Mouse (Mus musculus) v-Abl transformed pro-B cells (cell line): Measurements from ENCODE around the gene Rsph14.

Experiments
- in situ Hi-C, 2 experiments: fragments of 400-800 bp; cut with MboI; formaldehyde crosslinking; loops; one replicate each; pipeline ENCODE4 v1.15.1; 2025; ENCODE audit not compliant: unreplicated experiment in 2 of 2

Rsph14 gene

DNA sequence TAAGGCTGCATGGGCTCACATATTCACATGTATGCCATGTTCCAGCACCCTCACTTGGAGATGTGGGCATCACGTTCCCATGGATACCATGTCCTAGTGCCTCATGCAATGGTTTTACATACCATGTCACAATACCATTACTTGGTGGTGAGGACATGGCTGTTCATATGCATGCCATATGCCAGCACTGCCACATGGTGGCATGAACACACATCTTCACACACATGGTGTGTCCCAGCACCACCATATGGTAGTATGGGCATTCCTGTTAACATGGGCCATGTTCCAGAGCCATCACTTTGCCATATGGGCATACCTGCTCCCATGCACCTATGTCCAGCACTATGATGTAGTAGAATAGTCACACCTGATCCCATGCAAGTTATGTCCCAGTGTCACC, 91.6 kb downstream of the Rsph14 start:
- in situ Hi-C loops = loop anchor here (5.0 to 10.0 kb wide), 2 partner anchors 114 to 117 kb away; no protein-coding TSS in a partner anchor

DNA sequence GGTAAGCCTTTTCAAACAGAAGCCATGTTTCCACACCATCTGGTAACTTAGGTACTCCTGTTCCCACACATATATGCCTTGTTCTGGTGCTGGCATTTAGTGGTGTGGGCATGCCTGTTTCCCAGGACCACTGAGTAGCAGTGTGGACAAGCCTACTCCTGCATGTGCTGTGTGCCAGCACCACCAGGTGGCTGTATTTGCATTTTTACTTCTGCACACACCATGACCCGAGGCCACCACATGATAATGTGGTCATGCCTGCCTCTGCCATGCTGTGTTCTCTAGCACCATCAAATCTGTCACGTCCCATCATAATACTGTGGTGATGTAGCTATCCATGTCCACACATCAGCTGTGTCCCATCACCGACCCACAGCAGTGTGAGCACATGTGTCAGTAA, 93.1 kb downstream of the Rsph14 start:
- in situ Hi-C loops = loop anchor here (5.0 kb wide), 2 partner anchors 83 to 213 kb away; no protein-coding TSS in a partner anchor

DNA sequence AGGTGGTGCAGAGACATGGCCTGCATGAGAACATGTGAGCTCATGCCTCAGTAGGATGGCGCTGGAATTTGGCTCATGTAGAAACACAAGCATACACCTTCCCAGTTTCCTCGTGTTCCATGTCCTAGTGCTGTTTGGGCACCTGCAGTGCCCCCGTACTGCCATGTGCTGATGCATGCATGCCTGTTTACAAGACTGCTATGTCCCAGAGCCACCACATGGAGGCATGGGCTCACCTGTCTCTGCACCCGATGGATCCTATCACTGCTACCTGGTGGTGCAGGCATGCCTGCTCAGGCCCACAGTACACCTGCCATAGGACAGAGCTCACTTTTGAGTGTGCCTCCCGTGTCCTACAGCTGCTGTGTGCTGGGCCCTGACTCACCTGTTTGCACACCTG, 94.0 kb downstream of the Rsph14 start:
- in situ Hi-C loops = loop anchor here (5.0 kb wide), 2 partner anchors 84 to 214 kb away; no protein-coding TSS in a partner anchor

DNA sequence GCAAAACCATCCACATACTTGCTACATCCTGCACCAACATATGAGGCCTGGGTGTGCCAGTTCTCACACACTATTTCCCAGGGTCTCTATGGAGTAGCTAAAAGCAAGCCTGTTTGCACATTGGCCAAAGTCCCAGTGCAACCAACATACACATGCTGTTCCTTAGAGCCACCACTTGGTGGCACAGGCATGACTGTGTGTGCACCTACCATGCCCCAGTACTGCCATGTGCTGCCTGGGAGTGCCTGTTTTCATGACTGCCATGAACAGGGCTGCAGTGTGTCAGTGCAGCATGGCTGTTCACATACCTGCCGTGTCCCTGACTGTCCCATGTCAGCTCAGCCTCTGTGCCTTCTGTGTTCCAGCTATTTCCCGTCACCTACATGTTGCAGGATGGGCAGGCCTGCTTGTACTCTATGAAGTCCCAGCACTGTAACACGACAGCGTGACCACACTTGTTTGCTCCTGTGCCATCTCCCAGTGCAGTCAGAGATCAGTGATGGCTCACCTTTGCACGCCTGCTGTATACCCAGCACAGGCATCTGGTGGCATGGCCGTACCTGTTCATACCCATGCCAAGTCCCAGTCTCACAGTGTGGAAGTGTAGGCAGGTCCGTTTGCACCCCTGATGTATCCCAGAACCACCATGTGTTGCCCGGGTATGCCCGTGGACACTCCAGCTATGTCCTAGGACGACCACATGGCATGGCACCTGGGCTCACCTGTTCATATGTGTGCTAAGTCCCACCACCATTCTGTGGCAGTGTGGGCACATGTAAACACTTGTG, 95.2 kb downstream of the Rsph14 start:
- in situ Hi-C loops = loop anchor here (5.0 kb wide), 2 partner anchors 85 to 215 kb away; no protein-coding TSS in a partner anchor

DNA sequence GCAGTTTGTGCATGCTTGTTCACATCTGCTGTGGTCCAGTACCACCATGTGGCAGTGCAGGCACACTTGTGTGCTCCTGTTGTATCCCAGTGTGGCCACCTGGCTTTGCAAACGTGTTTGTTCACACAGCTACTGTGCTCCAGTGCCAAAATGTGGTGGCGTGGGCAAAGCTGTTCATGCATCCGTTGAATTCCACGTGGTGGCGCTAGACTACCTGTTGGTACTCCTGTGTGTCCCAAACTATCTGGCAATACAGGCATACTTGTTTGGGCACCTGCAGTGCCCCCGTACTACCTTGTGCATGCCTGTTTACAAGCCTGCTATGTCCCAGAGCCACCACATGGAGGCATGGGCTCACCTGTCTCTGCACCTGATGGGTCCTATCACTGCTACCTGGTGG, 97.4 kb downstream of the Rsph14 start:
- in situ Hi-C loops = loop anchor here (5.0 kb wide), 2 partner anchors 87 to 217 kb away; no protein-coding TSS in a partner anchor

DNA sequence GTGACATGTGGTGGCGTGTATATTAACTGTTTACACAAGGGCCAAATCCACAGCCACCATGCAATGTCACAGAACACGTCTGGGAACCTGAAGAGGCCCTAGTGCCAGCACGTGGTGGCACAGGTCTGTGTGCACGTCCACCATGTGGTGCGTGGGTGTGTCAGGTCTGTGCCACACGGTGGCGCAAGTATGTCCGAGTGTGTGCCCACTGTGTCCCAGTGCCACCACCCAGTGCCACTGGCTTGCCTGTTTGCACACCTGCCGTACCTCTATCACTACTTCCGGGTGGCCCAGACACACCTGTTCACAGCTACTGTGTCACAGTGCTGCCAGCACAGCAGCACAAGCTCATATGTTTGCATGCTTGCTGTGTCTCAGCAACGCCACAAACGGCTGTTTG, 97.9 kb downstream of the Rsph14 start:
- in situ Hi-C loops = no loop called here

DNA sequence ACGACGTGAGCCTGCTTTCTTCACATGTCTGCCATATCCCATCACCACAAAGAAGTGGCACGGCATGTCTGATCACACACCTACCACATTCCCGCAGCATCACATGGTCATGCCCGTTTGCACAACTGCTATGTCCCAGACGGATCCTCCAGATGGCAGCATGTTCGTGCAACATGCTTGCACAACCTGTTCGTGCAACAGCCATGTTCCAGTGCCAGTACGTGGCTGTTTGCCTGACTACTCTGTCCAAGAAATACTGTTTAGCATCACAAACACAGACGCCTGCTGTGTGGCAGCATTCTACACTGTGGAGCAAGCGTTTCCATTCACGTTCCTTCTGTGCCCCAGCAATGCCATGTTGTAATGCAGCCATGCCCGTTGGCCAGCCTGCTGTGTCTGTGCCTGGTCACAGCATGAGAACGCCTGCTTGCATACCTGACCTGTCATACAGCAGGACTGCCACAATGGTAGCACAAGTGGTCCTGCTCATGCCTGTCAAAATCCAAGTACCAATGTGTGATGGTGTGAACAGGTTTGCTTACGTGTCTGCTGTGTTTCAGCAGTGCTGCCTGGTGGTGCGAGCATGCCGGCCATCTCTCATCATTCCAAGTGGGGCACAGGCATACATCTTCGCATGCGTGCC, 98.7 kb downstream of the Rsph14 start:
- in situ Hi-C loops = no loop called here

DNA sequence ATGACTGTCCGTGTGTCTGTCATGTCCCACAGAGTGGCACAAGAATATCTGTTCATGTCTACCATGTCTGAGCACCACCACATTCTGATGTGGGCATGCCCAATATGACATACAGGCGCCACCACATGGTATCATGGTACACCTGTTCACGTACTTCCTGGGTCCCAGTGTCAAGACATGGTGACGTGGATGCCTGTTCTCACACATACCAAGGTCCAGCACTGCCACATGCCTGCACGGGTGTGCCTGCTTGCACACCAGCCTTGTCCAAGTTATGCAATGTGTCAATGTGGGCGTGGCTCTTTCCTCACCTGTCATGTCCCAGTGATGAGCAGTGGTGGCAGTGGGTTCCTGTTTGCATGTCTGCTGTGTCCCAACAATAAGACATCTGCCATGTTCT, 99.9 kb downstream of the Rsph14 start:
- in situ Hi-C loops = no loop called here

DNA sequence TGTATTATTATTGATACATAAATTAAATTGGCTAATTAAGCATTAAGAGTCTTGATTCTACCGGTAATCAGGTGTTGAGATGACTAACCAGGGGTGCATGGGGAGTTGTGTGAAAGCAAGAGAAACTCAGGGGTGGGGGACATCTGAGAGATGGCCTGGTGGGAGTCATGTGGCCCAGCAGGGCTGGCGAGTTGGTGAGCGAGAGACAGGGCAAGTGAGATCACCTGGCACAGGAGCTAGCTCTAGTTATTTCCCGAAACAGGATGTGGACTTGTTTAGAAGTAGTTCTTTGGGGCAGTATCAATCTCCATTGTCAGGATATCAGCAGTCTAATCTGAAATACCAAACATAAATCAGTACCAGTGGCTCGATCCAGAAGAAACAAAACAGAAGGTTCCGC, 100.8 kb downstream of the Rsph14 start:
- in situ Hi-C loops = no loop called here

DNA sequence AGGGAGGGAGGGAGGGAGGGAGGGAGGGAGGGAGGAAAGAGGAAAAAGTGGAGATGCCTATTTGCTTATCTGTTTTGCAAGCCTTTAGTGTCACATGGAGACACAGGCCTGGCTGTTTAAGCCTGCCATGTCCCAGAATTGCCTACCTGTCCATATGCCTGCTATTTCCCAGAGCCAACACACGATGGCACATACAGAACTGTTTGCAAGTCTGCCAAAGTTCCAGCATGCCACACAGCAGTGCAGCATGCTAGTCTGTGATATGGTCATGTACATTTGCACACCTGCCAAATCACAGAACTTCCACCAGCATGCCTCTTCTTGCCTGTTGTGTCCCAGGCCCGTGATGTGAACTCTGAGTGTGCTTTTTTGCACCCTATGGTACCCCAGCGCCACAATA, 101.8 kb downstream of the Rsph14 start:
- in situ Hi-C loops = no loop called here

DNA sequence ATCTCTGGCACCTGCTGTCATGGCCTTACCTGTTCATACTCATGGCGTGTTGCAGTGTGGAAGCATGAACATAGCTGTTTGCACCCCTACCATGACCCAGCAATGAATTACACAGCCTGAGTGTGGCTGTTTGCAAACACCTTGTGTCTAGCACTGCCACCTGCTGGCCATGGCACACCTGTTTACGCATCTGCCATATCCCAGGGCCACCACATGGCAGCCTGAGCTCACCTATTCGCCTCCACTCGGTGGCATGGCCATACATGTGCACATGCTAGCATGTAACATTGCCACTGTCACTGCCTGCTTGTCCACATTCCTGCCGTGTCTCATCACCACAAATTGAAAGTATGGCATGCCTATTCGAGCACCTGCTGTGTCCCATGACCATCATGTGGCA, 102.8 kb downstream of the Rsph14 start:
- in situ Hi-C loops = no loop called here

DNA sequence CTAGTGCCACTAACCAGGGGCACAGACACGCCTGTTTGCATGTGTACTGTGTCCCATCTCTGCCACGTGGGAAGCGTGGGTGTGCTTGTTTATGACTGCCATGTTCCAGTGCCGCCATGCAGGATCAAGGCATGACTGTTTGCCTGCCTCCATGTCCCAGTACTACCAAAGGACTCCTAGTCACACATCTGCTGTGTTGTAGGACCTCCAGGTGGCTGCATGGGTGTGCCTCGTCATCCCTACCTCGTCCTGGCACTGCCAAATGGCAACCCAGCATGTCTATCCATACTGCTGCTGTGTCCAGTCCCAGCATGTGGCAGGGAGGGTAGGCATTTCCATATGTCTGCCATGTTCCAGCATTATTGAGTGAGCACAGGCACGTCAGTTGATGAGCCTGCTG, 104.1 kb downstream of the Rsph14 start:
- in situ Hi-C loops = no loop called here

DNA sequence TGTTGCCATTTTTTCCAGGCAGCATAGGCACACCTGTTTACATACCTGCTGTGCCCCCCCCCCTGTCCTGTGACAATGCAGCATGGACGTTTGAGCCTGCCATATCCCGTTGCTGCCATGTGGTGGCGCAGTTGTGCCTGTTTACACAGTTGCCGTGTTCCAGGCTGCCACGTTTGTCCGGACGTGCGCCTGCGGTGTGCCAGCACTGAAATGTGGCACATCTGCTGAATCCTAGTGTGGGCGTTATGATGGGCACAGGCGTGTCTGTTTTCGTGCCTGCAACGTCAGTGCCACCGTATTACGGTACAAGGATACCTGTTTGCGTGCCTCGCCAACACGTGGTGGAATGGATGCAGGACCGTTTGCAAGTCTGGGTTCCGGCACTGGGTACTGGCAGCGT, 107.1 kb downstream of the Rsph14 start:
- in situ Hi-C loops = no loop called here

DNA sequence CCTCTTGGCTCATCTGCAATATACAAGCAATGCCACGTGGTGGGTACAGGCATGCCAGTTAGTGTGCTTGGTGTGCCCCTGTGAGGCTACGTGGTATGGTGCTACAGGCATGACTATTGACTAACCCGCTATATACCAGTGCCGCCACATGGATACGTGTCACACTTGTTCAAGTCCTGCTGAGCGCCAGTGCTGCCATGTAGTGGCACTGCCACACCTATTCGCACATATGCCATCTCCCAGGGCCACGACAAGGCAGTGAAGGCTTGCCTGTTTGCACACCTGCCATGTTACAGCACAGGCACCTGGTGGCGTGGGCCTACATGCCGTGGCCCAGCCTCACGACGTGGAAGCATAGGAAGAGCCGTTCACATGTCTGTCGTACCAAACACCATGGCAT, 108.1 kb downstream of the Rsph14 start:
- in situ Hi-C loops = no loop called here

DNA sequence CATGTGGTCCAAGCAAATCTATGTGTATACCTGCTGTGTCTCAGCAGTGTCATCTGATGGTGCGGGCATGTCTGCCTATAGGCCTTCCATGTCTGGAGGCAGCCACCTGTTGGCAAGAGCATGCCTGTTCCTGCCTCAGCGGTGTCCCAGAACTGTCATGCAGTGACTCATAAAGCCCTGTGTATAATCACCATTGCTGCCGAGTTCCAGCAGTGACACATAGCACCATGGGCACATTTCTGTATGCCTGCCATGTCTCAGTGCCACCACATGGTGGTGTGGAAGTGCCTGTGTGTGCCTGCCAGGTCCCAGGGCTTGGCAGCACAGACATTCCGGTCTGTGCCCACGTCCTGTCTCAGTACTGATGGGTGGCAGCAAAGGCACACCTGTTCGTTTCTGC, 109.6 kb downstream of the Rsph14 start:
- in situ Hi-C loops = no loop called here

DNA sequence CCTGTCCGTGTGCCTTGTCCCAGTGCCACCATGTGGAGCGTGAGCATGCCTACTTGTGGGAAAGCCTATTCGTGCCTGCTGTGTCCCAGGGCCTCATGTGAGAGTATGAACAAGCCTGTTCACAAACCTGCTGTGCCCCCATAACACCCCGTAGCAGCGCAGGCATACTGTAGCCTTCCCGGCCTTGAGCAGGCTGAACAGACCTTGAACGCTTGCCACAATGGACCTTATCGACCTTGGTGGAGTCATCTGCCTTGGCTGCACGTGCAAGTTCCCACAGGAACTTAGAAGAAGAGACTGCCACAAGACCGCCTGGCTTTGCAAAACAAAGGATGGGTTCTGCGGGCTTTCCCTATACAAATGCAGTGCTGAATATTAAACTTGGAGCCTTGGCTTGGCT, 110.8 kb downstream of the Rsph14 start:
- in situ Hi-C loops = no loop called here

DNA sequence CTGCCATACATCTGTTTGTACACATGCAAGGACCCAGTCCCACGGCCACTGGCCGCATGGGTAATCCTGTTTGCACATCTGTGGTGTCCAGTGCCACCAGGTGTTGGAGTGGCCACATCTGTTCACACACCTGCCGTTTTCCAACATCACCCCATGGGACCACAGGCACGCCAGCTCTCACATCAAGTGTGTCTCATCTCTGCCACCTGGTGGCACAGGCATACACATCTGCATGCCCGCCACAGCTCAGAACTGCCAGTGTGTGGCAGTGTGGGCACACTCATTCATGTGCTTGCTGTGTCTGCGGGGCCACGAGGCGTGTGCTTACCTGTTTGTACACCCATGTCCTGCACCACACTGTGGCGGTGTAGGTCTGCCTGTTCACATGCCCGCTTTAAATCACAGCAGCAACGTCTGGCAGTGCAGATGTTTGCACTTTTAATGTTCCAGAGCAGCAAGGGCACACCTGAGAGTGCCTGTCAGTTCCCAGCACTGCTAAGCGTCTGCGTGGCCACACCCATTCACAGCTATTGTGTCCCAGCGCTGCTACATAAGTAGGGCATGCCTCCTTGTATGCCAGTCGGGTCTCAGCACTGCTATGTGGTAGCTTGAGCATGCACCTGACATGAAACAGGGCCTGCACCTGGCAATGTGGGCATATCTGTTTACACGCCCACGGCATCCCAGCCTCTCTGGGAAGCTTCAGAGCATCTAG, 111.4 kb downstream of the Rsph14 start:
- in situ Hi-C loops = no loop called here

DNA sequence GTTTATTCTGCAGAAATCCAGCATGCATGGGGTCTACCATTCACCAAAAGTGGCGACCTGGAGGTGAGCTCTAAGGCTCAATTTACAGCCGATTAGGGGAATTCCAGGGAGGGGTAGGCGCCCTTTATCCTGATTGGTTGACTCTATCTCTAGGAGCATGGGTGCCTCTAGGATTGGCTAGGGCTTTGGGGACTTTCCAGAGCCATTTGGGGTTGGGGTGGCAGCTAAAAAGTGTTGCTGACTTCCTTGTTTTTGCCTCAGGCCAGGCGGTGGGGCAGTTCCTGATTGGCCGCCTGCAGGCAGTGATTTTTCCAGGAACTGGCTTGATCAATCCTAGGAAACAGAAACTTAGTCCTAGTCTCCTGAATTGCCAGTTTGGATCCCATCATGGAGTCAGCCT, 113.1 kb downstream of the Rsph14 start:
- in situ Hi-C loops = no loop called here

DNA sequence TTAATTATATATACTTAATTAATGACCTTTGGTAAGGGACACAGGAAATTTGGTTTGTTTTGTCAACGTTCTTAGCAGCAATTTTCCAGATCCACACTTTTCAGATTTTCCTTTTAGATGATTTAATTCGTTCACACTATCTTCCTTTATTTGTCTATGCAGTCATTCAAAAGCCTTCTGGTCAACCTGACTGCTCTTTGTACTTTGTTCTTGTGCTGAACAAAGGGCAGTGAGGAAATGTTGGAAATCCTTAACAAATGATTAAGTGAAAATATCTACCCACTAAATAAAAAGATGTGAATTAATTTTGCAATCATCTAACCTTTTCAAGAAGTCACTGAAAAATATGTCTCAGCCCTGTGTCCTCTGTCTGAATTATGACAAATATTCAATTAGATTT, 124.0 kb downstream of the Rsph14 start:
- in situ Hi-C loops = no loop called here
